Mouse (Mus musculus) forebrain, embryonic 13.5 days (tissue): ENCODE data around the gene Dio3. TPM values are rescaled to one million over a fixed set of nuclear protein-coding genes. Genes with fewer than 3 reads are reported as not detected.

ENCODE experiments used
- ATAC-seq: fragments of 200-750 bp; cut with Nextera tagmentation; 2 replicates; pipeline ENCODE4 v1.8.0; 2017
- H3K27ac ChIP-seq: fragments of 300-500 bp; sonication (generic); 2 replicates; pipeline ENCODE4 v1.5.1; 2015; ENCODE audit warnings: inconsistent platforms, mild to moderate bottlenecking, moderate library complexity
- H3K27me3 ChIP-seq: fragments of 300-500 bp; sonication (generic); 2 replicates; pipeline ENCODE4 v1.6.1; 2015; ENCODE audit warnings: mild to moderate bottlenecking, inconsistent platforms
- H3K36me3 ChIP-seq: fragments of 300-500 bp; sonication (generic); 2 replicates; pipeline ENCODE4 v1.6.1; 2015; ENCODE audit warnings: mild to moderate bottlenecking, inconsistent platforms; ENCODE audit not compliant: poor library complexity, severe bottlenecking
- H3K4me1 ChIP-seq: fragments of 300-500 bp; sonication (generic); 2 replicates; pipeline ENCODE4 v1.6.1; 2015; ENCODE audit warnings: inconsistent platforms
- H3K4me2 ChIP-seq: fragments of 300-500 bp; sonication (generic); 2 replicates; pipeline ENCODE4 v1.6.1; 2015; ENCODE audit warnings: inconsistent platforms, mild to moderate bottlenecking, moderate library complexity
- H3K4me3 ChIP-seq: fragments of 300-500 bp; sonication (generic); 2 replicates; pipeline ENCODE4 v1.5.1; 2015; ENCODE audit warnings: mild to moderate bottlenecking, inconsistent platforms
- H3K9ac ChIP-seq: fragments of 300-500 bp; sonication (generic); 2 replicates; pipeline ENCODE4 v1.6.1; 2015; ENCODE audit warnings: mild to moderate bottlenecking, inconsistent platforms
- H3K9me3 ChIP-seq: fragments of 300-500 bp; sonication (generic); replicated peaks from 2 replicates; pipeline ENCODE4 v1.6.1; 2016; ENCODE audit warnings: inconsistent platforms
- WGBS: fragments of 180-500 bp; shearing (Covaris S2); methylation state at CpG from one replicate; pipeline ENCODE4 v1.1.7; 2015; 5-methylcytosine and 5-hydroxymethylcytosine counted together
- polyA plus RNA-seq: library from polyadenylated mRNA; unstranded; fragments of >200 nt; fragmentation: Nextera tagmentation; extraction: Ambion mirVana; gene quantifications from 2 replicates; pipeline ENCODE4 v1.2.1, GENCODE M21; 2015

Dio3 gene
- polyA plus RNA-seq, 1 experiment from 2014 or later, result 2.9 TPM

- H3K4me1 ChIP-seq, result no peaks in the 10 kb centered on the region
These were observed 10.6 kb upstream of the Dio3 start for GRCm38 (mm10) chr12:110268226-110268625.

GRCm38 (mm10) chr12:110269686-110270085 lies 9.2 kb upstream of the Dio3 start:
- Histone ChIP-seq H3K4me2 (no peak overlapping the region), H3K9me3 (no peaks in the 10 kb centered on the region), H3K36me3 (no peaks in the 10 kb centered on the region), H3K27ac (no peak overlapping the region), H3K9ac (no peak overlapping the region), H3K4me1 (no peaks in the 10 kb centered on the region), H3K27me3 (peaks cover 12% of the 10 kb centered on the region), H3K4me3 (no peak overlapping the region)
- no peak for ATAC-seq
- 73% methylated on average over 4 of the region's 4 CpGs for WGBS

More at GRCm38 (mm10) chr12:110268226-110268625, 10.6 kb upstream of the Dio3 start:
- H3K9ac ChIP-seq, result no peak overlapping the region
- no peak overlapping the region for H3K4me2 ChIP-seq
- WGBS, result 80% methylated on average over 3 of the region's 3 CpGs
- H3K27me3 ChIP-seq, result peaks cover 5% of the 10 kb centered on the region; the same call in 1 of the 2 replicates
- H3K27ac ChIP-seq, result no peak overlapping the region
- H3K9me3 ChIP-seq, result no peaks in the 10 kb centered on the region
- no peak overlapping the region for H3K4me3 ChIP-seq
- no peaks in the 10 kb centered on the region for H3K36me3 ChIP-seq
- no peak for ATAC-seq

- no peaks in the 10 kb centered on the region for H3K9me3 ChIP-seq
- peaks cover 76% of the 10 kb centered on the region for H3K27me3 ChIP-seq
- H3K36me3 ChIP-seq, result no peaks in the 10 kb centered on the region
- no peak overlapping the region for H3K27ac ChIP-seq
- peaks cover 18% of the 10 kb centered on the region for H3K4me1 ChIP-seq
- 84% methylated on average over 1 of the region's 1 CpGs for WGBS
- no peak overlapping the region for H3K4me2 ChIP-seq
- no peak overlapping the region for H3K9ac ChIP-seq
- no peak overlapping the region for H3K4me3 ChIP-seq
- no peak for ATAC-seq
These were observed 2.8 kb upstream of the Dio3 start for GRCm38 (mm10) chr12:110276034-110276433.

- H3K9ac ChIP-seq, result peak overlapping the region; percentile 48; the same call in 1 of the 2 replicates
- H3K4me1 ChIP-seq, result peaks cover 18% of the 10 kb centered on the region
- H3K27ac ChIP-seq, result no peak overlapping the region
- H3K36me3 ChIP-seq, result no peaks in the 10 kb centered on the region
- peaks cover 86% of the 10 kb centered on the region for H3K27me3 ChIP-seq
- H3K4me3 ChIP-seq, result peak overlapping the region; percentile 46
- ATAC-seq, result no peak
- WGBS, result 2% methylated on average over 33 of the region's 33 CpGs
- H3K9me3 ChIP-seq, result no peaks in the 10 kb centered on the region
- peak overlapping the region; percentile 68 for H3K4me2 ChIP-seq
These were observed 1.5 kb upstream of the Dio3 start for GRCm38 (mm10) chr12:110277259-110277964.

- Histone ChIP-seq H3K27me3 (peaks cover 90% of the 10 kb centered on the region), H3K27ac (no peak overlapping the region), H3K4me3 (peak overlapping the region; percentile 46), H3K4me2 (peak overlapping the region; percentile 68), H3K9ac (peak overlapping the region; percentile 48; the same call in 1 of the 2 replicates), H3K9me3 (no peaks in the 10 kb centered on the region), H3K36me3 (no peaks in the 10 kb centered on the region), H3K4me1 (peaks cover 18% of the 10 kb centered on the region)
- under 1% methylated on average over 28 of the region's 58 CpGs for WGBS
- 0 out of 2 replicates have a peak, but pooled peaks have one; percentile 20 for ATAC-seq
These were observed 932 bp upstream of the Dio3 start for GRCm38 (mm10) chr12:110277965-110278307.

- Histone ChIP-seq H3K27me3 (peaks cover 100% of the 10 kb centered on the region), H3K27ac (no peak overlapping the region), H3K4me2 (peak overlapping the region; percentile 3; the same call in 1 of the 2 replicates), H3K9ac (no peak overlapping the region), H3K36me3 (no peaks in the 10 kb centered on the region), H3K4me1 (peaks cover 18% of the 10 kb centered on the region), H3K4me3 (0 out of 2 replicates have a peak overlapping the region, but pooled peaks have one; percentile 6), H3K9me3 (no peaks in the 10 kb centered on the region)
- WGBS, result 1% methylated on average over 22 of the region's 22 CpGs
- no peak for ATAC-seq
These were observed 1.5 kb downstream of the Dio3 start for GRCm38 (mm10) chr12:110280373-110280772.

GRCm38 (mm10) chr12:110283792-110284191 lies 4.9 kb downstream of the Dio3 start:
- H3K9ac ChIP-seq, result no peak overlapping the region
- WGBS, result 18% methylated on average over 4 of the region's 4 CpGs
- H3K36me3 ChIP-seq, result no peaks in the 10 kb centered on the region
- no peak for ATAC-seq
- no peaks in the 10 kb centered on the region for H3K9me3 ChIP-seq
- H3K4me2 ChIP-seq, result no peak overlapping the region
- peaks cover 6% of the 10 kb centered on the region for H3K4me1 ChIP-seq
- peaks cover 77% of the 10 kb centered on the region for H3K27me3 ChIP-seq
- no peak overlapping the region for H3K4me3 ChIP-seq
- no peak overlapping the region for H3K27ac ChIP-seq

- Histone ChIP-seq H3K9ac (no peak overlapping the region), H3K27ac (no peak overlapping the region), H3K4me1 (no peaks in the 10 kb centered on the region), H3K36me3 (no peaks in the 10 kb centered on the region), H3K4me3 (no peak overlapping the region), H3K9me3 (no peaks in the 10 kb centered on the region), H3K27me3 (peaks cover 3% of the 10 kb centered on the region; the same call in 1 of the 2 replicates), H3K4me2 (no peak overlapping the region)
- WGBS, result 84% methylated on average over 5 of the region's 5 CpGs
- ATAC-seq, result no peak
These were observed 13.9 kb downstream of the Dio3 start for GRCm38 (mm10) chr12:110292816-110293215.

GRCm38 (mm10) chr12:110294891-110295290 lies 16.0 kb downstream of the Dio3 start:
- H3K4me3 ChIP-seq, result no peak overlapping the region
- H3K9ac ChIP-seq, result no peak overlapping the region
- 74% methylated on average over 16 of the region's 16 CpGs for WGBS
- no peak overlapping the region for H3K27ac ChIP-seq
- H3K36me3 ChIP-seq, result no peaks in the 10 kb centered on the region
- no peaks in the 10 kb centered on the region for H3K9me3 ChIP-seq
- no peak overlapping the region for H3K4me2 ChIP-seq
- no peaks in the 10 kb centered on the region for H3K4me1 ChIP-seq
- no peak for ATAC-seq
- no peaks in the 10 kb centered on the region for H3K27me3 ChIP-seq

GRCm38 (mm10) chr12:110298653-110299052 lies 19.8 kb downstream of the Dio3 start:
- H3K27me3 ChIP-seq, result no peaks in the 10 kb centered on the region
- H3K36me3 ChIP-seq, result no peaks in the 10 kb centered on the region
- no peak overlapping the region for H3K27ac ChIP-seq
- no peaks in the 10 kb centered on the region; the same call in 1 of the 2 replicates for H3K9me3 ChIP-seq
- H3K4me3 ChIP-seq, result no peak overlapping the region
- H3K4me2 ChIP-seq, result no peak overlapping the region
- WGBS, result 61% methylated on average over 11 of the region's 11 CpGs
- H3K4me1 ChIP-seq, result no peaks in the 10 kb centered on the region
- no peak overlapping the region for H3K9ac ChIP-seq
- no peak for ATAC-seq

GRCm38 (mm10) chr12:110319696-110320095 lies 40.8 kb downstream of the Dio3 start:
- no peaks in the 10 kb centered on the region for H3K36me3 ChIP-seq
- peaks cover 8% of the 10 kb centered on the region for H3K9me3 ChIP-seq
- H3K4me3 ChIP-seq, result no peak overlapping the region
- no peak overlapping the region for H3K27ac ChIP-seq
- 93% methylated on average over 27 of the region's 27 CpGs for WGBS
- H3K4me2 ChIP-seq, result no peak overlapping the region
- H3K9ac ChIP-seq, result no peak overlapping the region
- H3K27me3 ChIP-seq, result no peaks in the 10 kb centered on the region
- H3K4me1 ChIP-seq, result no peaks in the 10 kb centered on the region
- no peak for ATAC-seq
